8 mouse cellular contexts compared by ENCODE assay signal in the genomic region with DNA sequence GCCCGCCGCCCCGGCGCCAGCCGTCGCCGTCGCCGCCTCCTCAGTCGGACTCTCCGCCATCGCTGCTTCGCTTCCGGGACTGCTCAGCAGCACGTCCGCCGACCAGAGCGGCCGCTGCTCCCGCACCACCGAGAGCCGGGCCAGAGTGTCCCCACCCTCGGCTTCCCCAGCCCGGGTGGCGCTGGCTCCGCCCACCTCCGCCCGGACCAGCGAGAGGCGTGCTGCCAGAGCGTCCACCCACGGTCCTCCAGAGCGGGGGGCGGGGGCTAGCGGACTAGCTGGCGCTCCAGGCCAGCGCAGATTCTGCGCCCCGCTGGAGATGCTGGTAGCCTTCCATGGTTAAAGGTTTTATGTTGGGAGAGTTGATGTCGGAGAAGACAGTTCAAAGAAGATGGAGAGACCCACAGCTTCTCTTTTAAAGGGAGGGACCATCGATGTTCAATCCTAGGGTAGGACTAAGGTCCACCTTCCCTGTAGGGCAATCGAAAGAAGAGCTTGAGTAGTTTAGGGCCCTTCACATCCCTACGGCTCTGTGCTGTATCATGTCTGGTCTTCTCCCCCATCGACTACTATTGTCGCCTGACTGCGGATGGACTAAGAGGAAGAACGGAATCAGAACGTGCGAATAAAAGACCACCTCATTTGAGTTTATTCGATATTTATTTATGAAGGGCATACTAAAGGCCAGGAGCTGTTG. TPM values are rescaled to one million over a fixed set of nuclear protein-coding genes. Genes with fewer than 3 reads are reported as not detected.
A peak's percentile ranks its signal among the peaks of the same experiment; 100 is the strongest.
DNase-seq lines count a peak whose midpoint lies in the region; ATAC-seq lines count a peak whose summit lies in the region.

A gene (minus strand): TSS at position 174 of the 697 bp plus-strand sequence.

- ATAC-seq in hindbrain, embryonic 16.5 days: peak; percentile 98

- H3K36me3 ChIP-seq in hindbrain, embryonic 16.5 days (ENCODE audit: control insufficient read depth, insufficient read depth, low read length): peaks cover 7% of the 10 kb centered on the region
- peaks cover 8% of the 10 kb centered on the region for H3K36me3 ChIP-seq in macrophage (ENCODE audit: inconsistent target)

- peaks cover 45% of the 10 kb centered on the region for H3K79me2 ChIP-seq in macrophage (ENCODE audit: inconsistent target)

- peaks cover 23% of the 10 kb centered on the region for H3K4me1 ChIP-seq in hindbrain, embryonic 16.5 days (ENCODE audit: control insufficient read depth, insufficient read depth, low read depth, low read length)

- peak within 1 kb of the TSS; percentile 93 for H3K9ac ChIP-seq in hindbrain, embryonic 16.5 days (ENCODE audit: low read depth, low read length)

- no peaks in the 10 kb centered on the region for H3K9me3 ChIP-seq in hindbrain, embryonic 16.5 days (ENCODE audit: control insufficient read depth, low read length)

- WGBS in hindbrain, embryonic 16.5 days: 5% methylated on average over 40 of the region's 50 CpGs
- 5% methylated on average over 44 of the region's 50 CpGs for WGBS in macrophage (ENCODE audit: missing documents)

- peak; percentile 93 for DNase-seq in T-cell, adult 2 months (ENCODE audit: low spot score)
- peak; percentile 97 to 99 for DNase-seq in cerebellum, postnatal 36 days
- peak; percentile 97 for DNase-seq in gastrocnemius, adult 18-20 months (ENCODE audit: low spot score)
- peak; percentile 98 to 99 for DNase-seq in left cerebral cortex, adult 18-20 months (ENCODE audit: low spot score in 2 of 2)
- DNase-seq in right cerebral cortex, adult 18-20 months: peak; percentile 98
- peak; percentile 86 for DNase-seq in urinary bladder, postnatal 10 days (ENCODE audit: low spot score)

- H3K27me3 ChIP-seq in hindbrain, embryonic 16.5 days (replicated peaks; ENCODE audit: control insufficient read depth, insufficient read depth, low read length): no peaks in the 10 kb centered on the region

- H3K4me2 ChIP-seq in hindbrain, embryonic 16.5 days (ENCODE audit: low read length): peak within 1 kb of the TSS; percentile 96

- H3K4me3 ChIP-seq in hindbrain, embryonic 16.5 days (ENCODE audit: low read length): peak within 1 kb of the TSS; percentile 77
- H3K4me3 ChIP-seq in macrophage (ENCODE audit: inconsistent target): peak within 1 kb of the TSS; percentile 76

- peak within 1 kb of the TSS; percentile 84 for H3K27ac ChIP-seq in hindbrain, embryonic 16.5 days (ENCODE audit: low read depth, low read length)
- H3K27ac ChIP-seq in macrophage: peak within 1 kb of the TSS; percentile 29

RNA-seq across cellular contexts. Expression of the gene that starts here (rescaled TPM):
- total RNA-seq in gastrocnemius, adult 18-20 months (2021): 10 to 100 TPM; 14.5 to 17.3 TPM
- polyA plus RNA-seq in hindbrain, embryonic 16.5 days (2015; fragmentation: Nextera tagmentation; extraction: Ambion mirVana): 37.5 and 38.4 TPM in 2 replicates
- total RNA-seq in left cerebral cortex, adult 18-20 months (2021): 10 to 100 TPM; 61.9 to 63.1 TPM
- total RNA-seq in macrophage (2018; cell fraction: chromatin; rRNA removed): 10 to 100 TPM; 21.4 to 70.6 (median 33.0) TPM
- total RNA-seq in macrophage (2018; cell fraction: cytosol; rRNA removed): 10 to 100 TPM; 47.6 to 87.1 (median 53.3) TPM
- total RNA-seq in macrophage (2018; cell fraction: nucleus; rRNA removed): 10 to 100 TPM; 29.5 to 80.1 (median 51.4) TPM
- 33.4 to 44.7 TPM (median 40.1 TPM) in 3 replicates for polyA plus RNA-seq in macrophage (2018)

Comparison
In these comparisons a context has a peak if more than half of its experiments do, and no peak if none do; other contexts are left out.
1. Peak in every context shown above with its lines: DNase-seq, ATAC-seq, H3K4me3 ChIP-seq and H3K27ac ChIP-seq.